Mouse (Mus musculus) bone marrow macrophage, adult 2 months (primary cell): ENCODE data around the gene Pum3. TPM values are rescaled to one million over a fixed set of nuclear protein-coding genes. Genes with fewer than 3 reads are reported as not detected.
"Not testable (repeated sequence)": the region's sequence is repeated elsewhere in the genome, so short reads cannot be mapped to it uniquely, and the experiment has no call there.

Experiments used
- H3K27ac ChIP-seq: 2 replicates; pipeline ENCODE4 v1.5.1; 2012; ENCODE audit warnings: low read depth, low read length; ENCODE audit not compliant: insufficient read depth
- H3K4me1 ChIP-seq: 2 replicates; pipeline ENCODE4 v1.6.1; 2012; ENCODE audit warnings: low read length; ENCODE audit not compliant: control insufficient read depth, insufficient read depth
- H3K4me3 ChIP-seq: 2 replicates; pipeline ENCODE4 v1.5.1; 2012; ENCODE audit warnings: mild to moderate bottlenecking, low read length, moderate library complexity; ENCODE audit not compliant: insufficient read depth
- CTCF ChIP-seq: IDR thresholded peaks from 2 replicates; pipeline ENCODE4 v1.5.1; 2012; ENCODE audit warnings: low read depth, mild to moderate bottlenecking, low read length, moderate library complexity
- POLR2A ChIP-seq: IDR thresholded peaks from 2 replicates; pipeline ENCODE4 v1.6.1; 2012; ENCODE audit warnings: mild to moderate bottlenecking, low read depth, low read length, borderline replicate concordance
- polyA plus RNA-seq: library from polyadenylated mRNA; stranded (reverse); fragments of >200 nt; gene quantifications from 2 replicates; pipeline ENCODE4 v1.2.4, GENCODE M21; 2012; ENCODE audit not compliant: missing spikeins, insufficient read depth, insufficient read length

The Pum3 gene
- polyA plus RNA-seq, 1 experiment: 50.2 TPM

GRCm38 (mm10) chr19:27395936-27396335, 33.7 kb downstream of the Pum3 start:
- H3K4me1 ChIP-seq: no peaks in the 10 kb centered on the region
- TF ChIP-seq POLR2A: no peak
- TF ChIP-seq CTCF: no peak
- no peak overlapping the region for H3K4me3 ChIP-seq
- H3K27ac ChIP-seq: no peak overlapping the region

- no peak overlapping the region for H3K4me3 ChIP-seq
- no peak overlapping the region for H3K27ac ChIP-seq
- TF ChIP-seq CTCF (no peak), POLR2A (no peak)
- no peaks in the 10 kb centered on the region for H3K4me1 ChIP-seq
These were observed 34.1 kb downstream of the Pum3 start for GRCm38 (mm10) chr19:27395481-27395880.

- Histone ChIP-seq H3K4me1 (no peaks in the 10 kb centered on the region), H3K27ac (no peak overlapping the region)
- no peak for TF ChIP-seq CTCF
- TF ChIP-seq POLR2A: no peak
These were observed 35.2 kb downstream of the Pum3 start for GRCm38 (mm10) chr19:27394341-27394990.

GRCm38 (mm10) chr19:27392431-27392830, 37.2 kb downstream of the Pum3 start:
- H3K4me1 ChIP-seq: no peaks in the 10 kb centered on the region
- TF ChIP-seq CTCF (no peak), POLR2A (no peak)
- H3K4me3 ChIP-seq: no peak overlapping the region
- no peak overlapping the region for H3K27ac ChIP-seq

More at GRCm38 (mm10) chr19:27394341-27394990, 35.2 kb downstream of the Pum3 start:
- H3K4me3 ChIP-seq: no peak overlapping the region

- Histone ChIP-seq H3K4me3 (no peak overlapping the region), H3K4me1 (no peaks in the 10 kb centered on the region), H3K27ac (no peak overlapping the region)
- TF ChIP-seq CTCF: no peak
- no peak for TF ChIP-seq POLR2A
These were observed 38.3 kb downstream of the Pum3 start for GRCm38 (mm10) chr19:27391344-27391743.

GRCm38 (mm10) chr19:27389566-27389965, 40.1 kb downstream of the Pum3 start:
- H3K4me1 ChIP-seq, H3K27ac ChIP-seq: not testable (repeated sequence)

GRCm38 (mm10) chr19:27385304-27385703, 44.3 kb downstream of the Pum3 start:
- TF ChIP-seq CTCF (no peak), POLR2A (no peak)
- Histone ChIP-seq H3K27ac (no peak overlapping the region), H3K4me1 (no peaks in the 10 kb centered on the region), H3K4me3 (no peak overlapping the region)

More at GRCm38 (mm10) chr19:27389566-27389965, 40.1 kb downstream of the Pum3 start:
- not testable (repeated sequence) for H3K4me3 ChIP-seq

- TF ChIP-seq CTCF: no peak
- no peak for TF ChIP-seq POLR2A
- no peak overlapping the region for H3K4me3 ChIP-seq
These were observed 46.4 kb downstream of the Pum3 start for GRCm38 (mm10) chr19:27383266-27383665.

GRCm38 (mm10) chr19:27382131-27382530, 47.5 kb downstream of the Pum3 start:
- no peaks in the 10 kb centered on the region for H3K4me1 ChIP-seq
- H3K27ac ChIP-seq: no peak overlapping the region
- TF ChIP-seq POLR2A (no peak), CTCF (no peak)
- H3K4me3 ChIP-seq: no peak overlapping the region

More at GRCm38 (mm10) chr19:27383266-27383665, 46.4 kb downstream of the Pum3 start:
- Histone ChIP-seq H3K4me1 (no peaks in the 10 kb centered on the region), H3K27ac (no peak overlapping the region)

GRCm38 (mm10) chr19:27379712-27380401, 49.8 kb downstream of the Pum3 start:
- TF ChIP-seq CTCF (no peak), POLR2A (no peak)
- no peak overlapping the region for H3K27ac ChIP-seq
- H3K4me1 ChIP-seq: no peaks in the 10 kb centered on the region
- no peak overlapping the region for H3K4me3 ChIP-seq
